In the genomic region with DNA sequence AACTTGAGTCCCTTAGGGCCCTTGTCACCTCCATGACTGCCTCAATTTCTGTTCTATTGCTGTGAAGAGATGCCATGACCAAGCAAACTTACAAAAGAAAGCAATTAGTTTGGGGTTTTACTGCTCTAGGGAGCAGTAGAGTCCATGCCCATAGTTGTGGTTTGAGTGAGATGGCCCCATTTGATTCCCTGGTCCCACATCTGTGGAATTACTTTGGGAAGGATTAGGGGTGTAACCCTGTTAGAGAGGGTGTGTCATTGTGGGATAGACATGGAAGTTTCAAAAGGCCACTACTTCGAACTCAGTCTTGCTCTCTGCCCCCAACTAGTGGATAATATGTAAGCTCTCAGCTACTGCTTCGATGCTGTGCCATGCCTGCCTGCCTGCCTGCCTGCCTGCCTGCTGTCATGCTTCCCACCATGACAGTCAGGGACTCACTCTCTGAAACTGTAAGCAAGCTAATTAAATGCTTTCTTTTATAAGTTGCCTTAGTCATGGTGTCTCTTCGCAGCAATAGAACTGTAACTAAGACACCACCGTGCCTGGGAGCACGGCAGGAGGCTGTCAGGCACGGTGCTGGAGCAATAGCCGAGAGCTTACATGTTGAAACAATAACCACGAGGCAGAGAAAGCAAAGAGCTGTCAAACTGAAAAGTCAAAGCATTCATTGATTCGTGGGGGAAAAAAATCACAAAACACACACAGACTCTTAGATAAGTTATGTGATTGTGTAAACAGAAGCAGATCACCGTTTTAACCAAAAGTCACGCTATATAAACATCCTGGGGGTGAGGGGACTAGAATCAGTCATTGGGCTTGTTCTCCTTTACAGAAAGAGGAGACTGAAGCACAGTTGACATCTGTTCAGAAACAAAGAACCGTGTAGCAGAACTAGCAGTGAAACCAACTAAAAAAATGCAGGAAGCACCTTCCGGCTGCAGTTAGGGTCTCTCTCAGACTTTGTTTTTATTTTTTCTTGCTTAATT, we compare ENCODE assay signal across 11 mouse cellular contexts. TPM values are rescaled to one million over a fixed set of nuclear protein-coding genes. Genes with fewer than 3 reads are reported as not detected.
DNase-seq lines count a peak whose midpoint lies in the region; ATAC-seq and TF ChIP-seq lines count a peak whose summit lies in the region.
"Had no signal": no experiment of that assay in that cellular context is flagged by ENCODE, and none has a peak within 500 bp of the region (broad histone marks: within the 10 kb centered on the region; RNA-seq: fewer than 3 reads in every experiment).

No protein-coding gene starts in this region.

- peak; percentile 65 for TF ChIP-seq CTCF in forebrain, postnatal 0 days (IDR thresholded peaks at IDR 0.05; ENCODE audit: low read depth)
- peak; percentile 62 for TF ChIP-seq CTCF in stomach, postnatal 0 days (IDR thresholded peaks at IDR 0.05; ENCODE audit: low read depth)

- peak; percentile 54 for DNase-seq in forebrain, postnatal 0 days
- no peak for DNase-seq in midbrain, embryonic 10.5 days (ENCODE audit: low spot score)
- DNase-seq in stomach, postnatal 0 days (ENCODE audit: low spot score): no peak
- DNase-seq in adrenal gland, postnatal 25 days: no peak
- DNase-seq in heart, postnatal 14 days: no peak
- DNase-seq: kidney, adult 2 months had no signal

- no peaks in the 10 kb centered on the region for H3K4me1 ChIP-seq in forebrain, postnatal 0 days (ENCODE audit: insufficient read depth)
- H3K4me1 ChIP-seq in forebrain, embryonic 15.5 days: no peaks in the 10 kb centered on the region
- H3K4me1 ChIP-seq in midbrain, embryonic 12.5 days: no peaks in the 10 kb centered on the region; the same call in 1 of the 2 replicates
- H3K4me1 ChIP-seq in midbrain, embryonic 10.5 days: peaks cover 10% of the 10 kb centered on the region
- H3K4me1 ChIP-seq in liver, embryonic 15.5 days (replicated peaks): no peaks in the 10 kb centered on the region
- no peaks in the 10 kb centered on the region for H3K4me1 ChIP-seq in stomach, postnatal 0 days (replicated peaks; ENCODE audit: control insufficient read depth, insufficient read depth)

- H3K27ac ChIP-seq in forebrain, postnatal 0 days (ENCODE audit: low read depth, low read length): no peak overlapping the region
- H3K27ac ChIP-seq in forebrain, embryonic 15.5 days (replicated peaks): no peak overlapping the region; the same call in 1 of the 2 replicates
- no peak overlapping the region for H3K27ac ChIP-seq in midbrain, embryonic 12.5 days (replicated peaks)
- H3K27ac ChIP-seq in midbrain, embryonic 10.5 days (replicated peaks): no peak overlapping the region
- 0 out of 2 replicates have a peak overlapping the region, but pooled peaks have one; percentile 45 for H3K27ac ChIP-seq in liver, embryonic 15.5 days (replicated peaks)
- no peak overlapping the region for H3K27ac ChIP-seq in stomach, postnatal 0 days (replicated peaks)

- H3K9me3 ChIP-seq in forebrain, postnatal 0 days (ENCODE audit: low read length): no peaks in the 10 kb centered on the region
- H3K9me3 ChIP-seq in forebrain, embryonic 15.5 days: no peaks in the 10 kb centered on the region
- no peaks in the 10 kb centered on the region for H3K9me3 ChIP-seq in midbrain, embryonic 12.5 days
- H3K9me3 ChIP-seq in midbrain, embryonic 10.5 days (replicated peaks): no peaks in the 10 kb centered on the region
- H3K9me3 ChIP-seq in liver, embryonic 15.5 days (replicated peaks): no peaks in the 10 kb centered on the region
- no peaks in the 10 kb centered on the region for H3K9me3 ChIP-seq in stomach, postnatal 0 days (ENCODE audit: control insufficient read depth, low read length)

- no peaks in the 10 kb centered on the region for H3K36me3 ChIP-seq in forebrain, postnatal 0 days (ENCODE audit: insufficient read depth)
- no peaks in the 10 kb centered on the region for H3K36me3 ChIP-seq in forebrain, embryonic 15.5 days
- no peaks in the 10 kb centered on the region for H3K36me3 ChIP-seq in midbrain, embryonic 12.5 days
- H3K36me3 ChIP-seq in midbrain, embryonic 10.5 days: no peaks in the 10 kb centered on the region
- no peaks in the 10 kb centered on the region for H3K36me3 ChIP-seq in liver, embryonic 15.5 days (replicated peaks)
- H3K36me3 ChIP-seq in stomach, postnatal 0 days (ENCODE audit: control insufficient read depth, insufficient read depth, low read length): no peaks in the 10 kb centered on the region

- no peak overlapping the region for H3K4me3 ChIP-seq in forebrain, postnatal 0 days (ENCODE audit: low read depth, low read length)
- H3K4me3 ChIP-seq in forebrain, embryonic 15.5 days: no peak overlapping the region
- no peak overlapping the region for H3K4me3 ChIP-seq in midbrain, embryonic 12.5 days
- H3K4me3 ChIP-seq in midbrain, embryonic 10.5 days: no peak overlapping the region
- H3K4me3 ChIP-seq in liver, embryonic 15.5 days (replicated peaks): no peak overlapping the region
- H3K4me3 ChIP-seq in stomach, postnatal 0 days (ENCODE audit: low read depth, low read length): no peak overlapping the region

- H3K4me2 ChIP-seq in forebrain, postnatal 0 days (ENCODE audit: low read depth): no peak overlapping the region
- H3K4me2 ChIP-seq in forebrain, embryonic 15.5 days (replicated peaks): no peak overlapping the region
- H3K4me2 ChIP-seq in midbrain, embryonic 12.5 days (replicated peaks): 0 out of 2 replicates have a peak overlapping the region, but pooled peaks have one; percentile 7
- peak overlapping the region; percentile 29 for H3K4me2 ChIP-seq in liver, embryonic 15.5 days
- H3K4me2 ChIP-seq in stomach, postnatal 0 days (replicated peaks; ENCODE audit: low read depth): peak overlapping the region; percentile 23; the same call in 1 of the 2 replicates

- intact Hi-C loops in heart, postnatal 14 days (cut with DNase I): no loop called here

- TF ChIP-seq EP300 in stomach, postnatal 0 days (optimal IDR thresholded peaks at IDR 0.05): no peak

- H3K9ac ChIP-seq in forebrain, postnatal 0 days: no peak overlapping the region
- no peak overlapping the region for H3K9ac ChIP-seq in forebrain, embryonic 15.5 days (replicated peaks)
- no peak overlapping the region for H3K9ac ChIP-seq in midbrain, embryonic 12.5 days (replicated peaks)
- no peak overlapping the region for H3K9ac ChIP-seq in liver, embryonic 15.5 days
- no peak overlapping the region for H3K9ac ChIP-seq in stomach, postnatal 0 days (ENCODE audit: low read length)

- 24% methylated on average over 13 of the region's 13 CpGs for WGBS in forebrain, postnatal 0 days
- WGBS in forebrain, embryonic 15.5 days: 30% methylated on average over 13 of the region's 13 CpGs
- WGBS in midbrain, embryonic 12.5 days: 37% methylated on average over 13 of the region's 13 CpGs
- 55% methylated on average over 13 of the region's 13 CpGs for WGBS in midbrain, embryonic 10.5 days
- 38% methylated on average over 13 of the region's 13 CpGs for WGBS in liver, embryonic 15.5 days (ENCODE audit: insufficient replicate concordance)
- 10% methylated on average over 13 of the region's 13 CpGs for WGBS in stomach, postnatal 0 days

- no peaks in the 10 kb centered on the region for H3K27me3 ChIP-seq in forebrain, postnatal 0 days (ENCODE audit: insufficient read depth, low read length)
- no peaks in the 10 kb centered on the region for H3K27me3 ChIP-seq in forebrain, embryonic 15.5 days
- H3K27me3 ChIP-seq in midbrain, embryonic 12.5 days: peaks cover 7% of the 10 kb centered on the region
- H3K27me3 ChIP-seq in midbrain, embryonic 10.5 days (ENCODE audit: low read depth, poor library complexity, severe bottlenecking): no peaks in the 10 kb centered on the region
- H3K27me3 ChIP-seq in liver, embryonic 15.5 days: no peaks in the 10 kb centered on the region
- H3K27me3 ChIP-seq in stomach, postnatal 0 days (ENCODE audit: control insufficient read depth, insufficient read depth, low read length): no peaks in the 10 kb centered on the region

- peak; percentile 92 for ATAC-seq in forebrain, postnatal 0 days
- no peak for ATAC-seq in forebrain, embryonic 15.5 days (replicated peaks)
- peak; percentile 49; the same call in 1 of the 2 replicates for ATAC-seq in midbrain, embryonic 12.5 days (ENCODE audit: low FRiP score, low read depth)
- no peak for ATAC-seq in liver, embryonic 15.5 days (ENCODE audit: insufficient read depth)
- ATAC-seq in stomach, postnatal 0 days (ENCODE audit: low FRiP score, low TSS enrichment): no peak
- ATAC-seq: Patski had no signal

RNA-seq across cellular contexts. Expression of a gene that starts 13.0 kb away (rescaled TPM):
- 2.0 and 3.5 TPM in 2 replicates for total RNA-seq in forebrain, postnatal 0 days (2014; rRNA removed)
- polyA plus RNA-seq in forebrain, postnatal 0 days (2015; fragmentation: Nextera tagmentation; extraction: Ambion mirVana): 0.86 and 1.4 TPM in 2 replicates
- polyA plus RNA-seq in forebrain, embryonic 15.5 days (2015; fragmentation: Nextera tagmentation; extraction: Ambion mirVana): 0.87 and 1.1 TPM in 2 replicates
- polyA plus RNA-seq in midbrain, embryonic 12.5 days (2016; fragmentation: Nextera tagmentation; extraction: Ambion mirVana): 3.7 and 4.6 TPM in 2 replicates
- polyA plus RNA-seq in midbrain, embryonic 10.5 days (2016; fragmentation: Nextera tagmentation; extraction: Ambion mirVana): 3.5 and 6.6 TPM in 2 replicates
- polyA plus RNA-seq in liver, embryonic 15.5 days (2015; fragmentation: Nextera tagmentation; extraction: Ambion mirVana): 46.6 and 47.6 TPM in 2 replicates
- polyA plus RNA-seq in stomach, postnatal 0 days (2015; fragmentation: Nextera tagmentation; extraction: Ambion mirVana): 2.7 and 2.9 TPM in 2 replicates
- total RNA-seq in adrenal gland, postnatal 25 days (2021): 1.00 and 1.2 TPM in 2 replicates
- 1 to 10 TPM; 2.5 to 2.9 TPM for total RNA-seq in heart, postnatal 14 days (2021)

RNA-seq across cellular contexts. Expression of a gene that starts 25.4 kb away (rescaled TPM):
- 0.33 and 0.77 TPM in 2 replicates for total RNA-seq in forebrain, postnatal 0 days (2014; rRNA removed)
- 1.8 and 2.8 TPM in 2 replicates for polyA plus RNA-seq in forebrain, postnatal 0 days (2015; fragmentation: Nextera tagmentation; extraction: Ambion mirVana)
- polyA plus RNA-seq in forebrain, embryonic 15.5 days (2015; fragmentation: Nextera tagmentation; extraction: Ambion mirVana): not detected in 2 replicates
- 0.38 TPM in 1 of 2 replicates, not detected in the other for polyA plus RNA-seq in midbrain, embryonic 12.5 days (2016; fragmentation: Nextera tagmentation; extraction: Ambion mirVana)
- polyA plus RNA-seq in midbrain, embryonic 10.5 days (2016; fragmentation: Nextera tagmentation; extraction: Ambion mirVana): 0.12 TPM in 1 of 2 replicates, not detected in the other
- polyA plus RNA-seq in liver, embryonic 15.5 days (2015; fragmentation: Nextera tagmentation; extraction: Ambion mirVana): not detected in 2 replicates
- 0.11 TPM in 1 of 2 replicates, not detected in the other for polyA plus RNA-seq in stomach, postnatal 0 days (2015; fragmentation: Nextera tagmentation; extraction: Ambion mirVana)
- total RNA-seq in adrenal gland, postnatal 25 days (2021): not detected in 2 replicates
- under 1 TPM in 1 of 2 experiments, not detected in 1; 0.29 TPM for total RNA-seq in heart, postnatal 14 days (2021)
- total RNA-seq: megakaryocyte, adult 5-6 weeks had no signal
- polyA plus RNA-seq: Patski had no signal

RNA-seq across cellular contexts. Expression of a gene that starts 57.7 kb away (rescaled TPM):
- 41.2 and 43.1 TPM in 2 replicates for total RNA-seq in forebrain, postnatal 0 days (2014; rRNA removed)
- polyA plus RNA-seq in forebrain, postnatal 0 days (2015; fragmentation: Nextera tagmentation; extraction: Ambion mirVana): 134 and 145 TPM in 2 replicates
- 118 and 120 TPM in 2 replicates for polyA plus RNA-seq in forebrain, embryonic 15.5 days (2015; fragmentation: Nextera tagmentation; extraction: Ambion mirVana)
- 114 and 120 TPM in 2 replicates for polyA plus RNA-seq in midbrain, embryonic 12.5 days (2016; fragmentation: Nextera tagmentation; extraction: Ambion mirVana)
- 172 and 181 TPM in 2 replicates for polyA plus RNA-seq in midbrain, embryonic 10.5 days (2016; fragmentation: Nextera tagmentation; extraction: Ambion mirVana)
- polyA plus RNA-seq in liver, embryonic 15.5 days (2015; fragmentation: Nextera tagmentation; extraction: Ambion mirVana): 31.5 and 34.0 TPM in 2 replicates
- 42.2 and 42.5 TPM in 2 replicates for polyA plus RNA-seq in stomach, postnatal 0 days (2015; fragmentation: Nextera tagmentation; extraction: Ambion mirVana)
- 17.7 and 20.3 TPM in 2 replicates for total RNA-seq in adrenal gland, postnatal 25 days (2021)
- 10 to 100 TPM; 11.3 to 12.8 TPM for total RNA-seq in heart, postnatal 14 days (2021)

Comparison
In these comparisons a context has a peak if more than half of its experiments do, and no peak if none do; other contexts are left out.
1. ATAC-seq: peak in forebrain, postnatal 0 days (single experiment) and midbrain, embryonic 12.5 days (single experiment); none in forebrain, embryonic 15.5 days (single experiment), liver, embryonic 15.5 days (single experiment) and stomach, postnatal 0 days (single experiment).
2. H3K4me2 ChIP-seq: peak in midbrain, embryonic 12.5 days (single experiment), liver, embryonic 15.5 days (single experiment) and stomach, postnatal 0 days (single experiment); none in forebrain, postnatal 0 days (single experiment) and forebrain, embryonic 15.5 days (single experiment).